Mouse (Mus musculus): ENCODE data around the gene Cers5. TPM values are rescaled to one million over a fixed set of nuclear protein-coding genes. Genes with fewer than 3 reads are reported as not detected.
"Not testable (repeated sequence)": the region's sequence is repeated elsewhere in the genome, so short reads cannot be mapped to it uniquely, and the experiment has no call there.

The Cers5 gene
- polyA plus RNA-seq (2012; rRNA removed): 35.4 and 43.3 TPM in 2 replicates

DNA sequence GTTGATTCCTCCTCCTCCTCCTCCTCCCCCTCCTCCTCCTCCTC is at the start of gene Cers5:
TSS of gene Cers5 (minus strand) at position 5 of the 44 bp plus-strand sequence.
- DNase-seq (ENCODE audit: low spot score): not testable (repeated sequence)

DNA sequence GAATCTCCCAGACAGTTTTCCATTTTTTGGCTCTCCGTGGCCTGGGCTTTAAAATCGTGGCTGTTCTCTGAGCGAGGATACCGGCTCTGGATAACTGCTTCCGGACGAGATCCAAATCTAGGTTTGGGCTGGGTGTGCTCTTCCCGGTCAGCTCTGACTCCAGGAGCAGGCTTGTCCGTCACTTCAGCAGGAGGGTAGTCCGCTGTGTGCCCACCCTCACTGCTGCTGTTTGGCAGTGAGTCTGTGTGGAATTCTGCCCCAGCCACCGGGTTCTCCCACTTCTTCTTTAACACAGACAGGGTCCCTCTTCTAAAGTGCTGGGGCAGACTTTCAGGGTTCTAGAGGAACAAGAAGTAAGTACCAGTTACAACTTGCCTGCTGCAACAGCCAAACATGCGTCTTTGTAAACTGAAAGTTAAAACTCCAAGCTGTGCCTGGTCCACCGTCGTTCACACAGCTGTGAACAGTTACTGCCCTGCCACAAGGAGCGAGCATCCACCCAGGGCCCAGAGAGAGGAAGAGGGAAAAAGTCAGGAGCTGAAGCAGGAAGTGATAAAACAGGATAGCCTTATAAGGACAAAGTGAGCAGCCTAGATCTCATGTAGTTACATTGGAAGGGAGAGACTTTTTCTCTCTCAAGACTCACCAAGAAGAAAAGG is 47.1 kb upstream of the Cers5 start:
- DNase-seq (ENCODE audit: low spot score): peak; percentile 58

DNA sequence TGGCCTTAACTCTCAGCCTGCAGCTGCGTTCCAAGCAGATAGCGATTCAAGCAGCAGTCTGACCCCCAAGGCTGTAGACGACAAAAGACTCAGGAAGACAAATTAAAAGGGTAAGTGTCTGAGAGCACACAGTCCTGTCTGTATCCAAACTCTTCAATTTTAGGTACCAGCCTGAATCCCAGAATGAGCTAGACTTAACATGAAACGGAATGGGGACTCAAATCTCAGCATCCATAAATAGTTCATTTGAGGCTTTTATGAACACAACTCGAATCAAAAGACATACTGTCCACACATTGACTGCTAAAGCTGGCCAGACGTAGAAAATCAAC is 46.4 kb upstream of the Cers5 start:
- no peak for DNase-seq (ENCODE audit: low spot score)

- DNase-seq (ENCODE audit: low spot score): no peak
Observed at GRCm38 (mm10) chr15:99818321-99819108, 45.8 kb upstream of the Cers5 start.

- DNase-seq (ENCODE audit: low spot score): no peak
Observed at GRCm38 (mm10) chr15:99817343-99818235, 44.9 kb upstream of the Cers5 start.

DNA sequence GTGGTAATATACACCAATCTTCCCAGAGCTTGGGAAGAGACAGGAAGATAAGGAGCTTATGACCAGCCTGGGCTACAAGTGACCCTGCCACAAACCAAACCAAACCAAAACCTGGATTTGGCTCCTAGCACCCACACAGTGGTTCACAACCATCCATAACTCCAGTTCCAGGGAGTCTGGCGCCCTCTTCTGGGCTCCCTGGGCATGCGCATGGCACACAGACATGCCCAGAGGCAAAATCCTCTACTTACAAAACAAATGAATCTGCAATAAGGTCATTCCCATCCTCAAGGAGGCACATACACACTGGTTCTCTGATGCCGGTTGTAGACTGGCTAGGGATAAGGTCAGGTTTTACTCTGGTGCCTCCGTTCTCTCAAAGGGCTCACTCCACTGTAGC is 43.3 kb upstream of the Cers5 start:
- no peak for DNase-seq (ENCODE audit: low spot score)

DNA sequence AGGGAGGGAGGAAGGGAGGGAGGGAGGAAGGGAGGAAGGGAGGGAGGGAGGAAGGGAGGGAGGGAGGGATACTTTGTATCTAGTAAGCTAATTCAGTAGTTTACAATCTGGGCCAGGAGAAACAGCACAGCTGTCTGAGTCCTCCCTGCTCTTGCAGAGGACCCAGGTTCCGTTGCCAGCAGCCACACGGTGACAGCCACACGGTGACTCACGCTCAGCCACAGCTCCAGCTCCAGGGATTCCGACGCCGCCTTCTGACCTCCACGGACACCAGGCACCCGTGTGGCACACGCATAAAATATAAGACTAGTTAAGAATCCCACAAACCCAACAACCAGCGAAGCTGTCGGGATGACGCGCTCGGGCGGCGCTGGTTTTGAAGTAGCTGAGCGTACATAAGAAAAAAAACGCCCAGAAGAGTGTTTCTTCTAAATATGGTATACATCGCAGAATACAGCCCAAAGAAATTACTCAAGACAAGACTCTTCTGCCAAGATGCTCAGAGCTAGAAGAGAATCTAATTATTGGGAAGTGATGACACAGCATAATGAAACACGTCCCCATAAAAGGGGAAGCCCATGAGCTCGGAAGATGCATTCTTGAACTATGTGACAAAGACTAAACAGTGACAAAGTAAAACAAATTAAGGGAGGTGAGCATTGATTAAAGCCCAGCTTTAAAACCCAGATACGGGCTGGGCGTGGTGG is 42.0 kb upstream of the Cers5 start:
- DNase-seq (ENCODE audit: low spot score): no peak

DNA sequence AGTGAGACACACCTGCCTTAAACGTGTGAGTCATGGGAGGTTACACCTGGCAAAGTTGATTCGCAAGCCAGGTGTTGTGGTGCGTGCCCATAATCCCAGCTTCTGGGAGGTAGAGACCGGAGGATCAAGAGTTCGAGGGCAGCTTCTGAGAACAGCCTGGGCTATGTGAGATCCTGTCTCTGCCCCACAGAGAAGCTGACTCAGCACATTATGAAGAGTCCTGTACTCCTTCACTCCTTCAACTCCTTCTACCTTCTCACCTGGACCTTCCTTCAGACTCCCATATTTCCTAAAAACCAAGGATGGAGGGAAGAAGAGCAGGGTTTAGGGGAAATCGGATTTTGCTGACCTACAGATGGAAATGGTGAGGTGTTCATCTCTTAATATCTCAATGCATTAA is 41.0 kb upstream of the Cers5 start:
- no peak for DNase-seq (ENCODE audit: low spot score)

DNA sequence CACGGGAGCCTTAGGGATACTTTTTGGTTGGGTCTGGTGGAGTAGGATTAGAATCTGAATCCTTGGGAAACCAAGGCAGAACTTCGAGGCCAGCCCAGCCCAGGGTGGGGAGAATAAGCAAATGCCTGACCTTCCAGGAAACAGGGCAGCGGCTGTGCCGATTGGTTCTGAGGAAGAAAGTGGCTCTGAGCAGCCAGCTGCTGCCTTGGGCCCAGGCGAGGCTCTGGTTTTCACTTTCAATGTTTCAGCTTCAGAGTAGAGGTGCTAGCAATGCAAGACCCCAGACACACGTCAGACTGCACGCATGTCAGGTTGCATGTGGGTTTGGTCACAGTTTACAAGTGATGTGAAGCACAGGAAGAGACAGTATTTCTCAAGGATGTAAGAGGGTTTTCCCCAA is 39.4 kb upstream of the Cers5 start:
- no peak for DNase-seq (ENCODE audit: low spot score)

DNA sequence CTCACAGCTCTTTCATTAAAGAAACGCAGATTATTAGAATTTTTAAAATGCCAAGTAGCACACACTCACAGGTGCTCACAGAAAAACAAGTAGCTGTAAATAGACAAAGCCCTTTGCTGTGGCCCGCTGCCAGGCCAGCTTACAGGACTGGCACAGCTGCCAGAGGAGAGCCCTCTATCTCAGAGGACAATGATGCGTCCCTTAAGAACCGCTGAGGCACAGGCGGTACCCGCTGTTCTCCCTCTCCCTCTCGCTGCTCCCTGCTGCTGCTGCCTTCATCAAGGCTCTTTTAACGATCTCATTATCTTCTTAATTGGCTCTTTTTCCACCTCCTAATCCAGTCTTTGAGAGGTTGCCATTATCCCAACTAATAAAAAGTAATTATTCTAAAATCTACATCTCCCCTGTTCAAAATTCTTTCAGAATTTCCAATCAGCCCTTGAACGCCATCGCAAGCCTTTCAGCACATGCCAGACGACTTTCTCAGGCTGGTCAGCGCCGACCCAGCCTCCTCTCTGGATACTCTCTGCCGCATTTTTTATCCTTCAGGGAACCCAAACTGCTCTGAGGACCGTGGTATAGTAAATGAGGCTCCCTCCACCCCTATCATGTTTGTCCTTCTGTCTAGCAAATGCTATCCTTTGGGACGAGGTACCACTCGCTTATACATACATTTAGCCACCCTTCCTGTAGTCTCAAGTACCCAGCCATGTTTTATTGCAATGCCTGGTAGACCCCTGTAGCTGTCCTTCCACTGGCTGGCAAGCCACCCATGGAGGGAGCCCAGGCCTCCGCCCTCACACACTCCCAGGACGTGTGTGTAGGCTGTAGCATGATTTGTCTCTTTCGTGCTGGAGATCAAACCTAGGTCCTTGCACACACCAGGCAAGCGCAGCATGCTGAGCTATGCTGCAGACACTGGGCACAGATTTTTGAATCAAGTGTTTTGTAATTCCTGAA is 35.4 kb upstream of the Cers5 start:
- no peak for DNase-seq (ENCODE audit: low spot score)

- DNase-seq (ENCODE audit: low spot score): no peak
Observed at GRCm38 (mm10) chr15:99806171-99806570, 33.5 kb upstream of the Cers5 start.

- no peak for DNase-seq (ENCODE audit: low spot score)
Observed at GRCm38 (mm10) chr15:99805673-99806072, 33.0 kb upstream of the Cers5 start.

DNA sequence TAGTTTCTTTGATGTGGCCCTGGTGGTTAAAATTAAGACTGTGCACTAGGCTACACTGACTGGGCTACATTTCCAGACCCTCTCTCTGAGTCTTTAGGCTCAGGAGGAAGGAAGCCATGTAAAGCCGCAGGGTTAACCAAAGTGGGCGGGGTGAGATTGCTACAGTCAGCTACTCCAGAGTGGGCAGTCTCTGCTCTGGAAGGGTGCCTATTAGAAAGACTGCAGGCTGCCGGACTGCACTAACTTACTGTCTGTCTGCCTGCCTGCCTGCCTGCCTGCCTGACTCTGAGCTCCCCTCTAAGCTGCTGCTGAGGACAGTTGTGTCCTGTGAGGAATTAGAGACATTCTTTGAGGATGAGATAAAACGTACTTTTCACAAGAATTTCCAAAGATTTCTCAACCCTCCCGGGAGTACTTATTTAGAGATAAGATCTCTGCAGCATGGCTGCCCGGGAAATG is 30.5 kb upstream of the Cers5 start:
- no peak for DNase-seq (ENCODE audit: low spot score)

- DNase-seq (ENCODE audit: low spot score): no peak
Observed at GRCm38 (mm10) chr15:99801885-99802572, 29.3 kb upstream of the Cers5 start.

- DNase-seq (ENCODE audit: low spot score): no peak
Observed at GRCm38 (mm10) chr15:99799706-99800105, 27.0 kb upstream of the Cers5 start.

DNA sequence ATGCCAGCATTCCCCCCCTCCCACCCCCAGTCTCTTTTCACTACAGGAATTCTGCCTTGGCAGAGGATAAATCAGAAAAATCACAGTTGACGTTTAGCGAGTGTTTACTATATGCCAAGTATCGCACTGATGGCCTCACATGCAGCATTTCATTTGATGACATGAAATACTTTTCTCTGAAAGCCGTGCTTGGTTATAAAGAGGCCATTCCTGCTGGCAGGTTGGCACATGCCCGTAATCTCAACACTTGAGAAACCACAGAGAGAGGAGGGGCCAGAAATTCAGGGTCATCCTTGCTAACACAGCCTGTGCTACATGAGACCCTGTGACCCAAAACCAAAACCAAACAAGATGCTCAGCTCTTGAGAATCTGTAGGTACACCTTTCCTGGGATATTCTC is 25.2 kb upstream of the Cers5 start:
- no peak for DNase-seq (ENCODE audit: low spot score)

DNA sequence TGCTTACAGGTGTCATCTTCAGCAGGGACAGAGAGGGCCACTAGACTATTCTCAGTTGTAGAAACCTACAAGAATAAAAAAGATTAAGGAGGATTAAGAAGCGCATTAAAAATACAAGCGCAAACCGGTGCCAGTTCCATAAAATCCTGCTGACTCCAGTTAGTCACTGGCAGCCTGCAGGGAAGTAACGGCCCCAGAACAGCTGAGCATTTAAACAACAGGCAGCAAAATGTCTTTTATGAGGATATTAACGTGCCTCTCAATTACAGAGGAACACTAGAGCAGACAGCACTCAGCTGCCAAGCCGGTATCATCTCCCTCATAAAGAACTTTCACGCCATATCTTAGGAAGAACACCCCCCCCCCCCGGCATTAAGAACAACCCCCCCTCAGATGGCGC is 24.1 kb upstream of the Cers5 start:
- DNase-seq (ENCODE audit: low spot score): no peak

DNA sequence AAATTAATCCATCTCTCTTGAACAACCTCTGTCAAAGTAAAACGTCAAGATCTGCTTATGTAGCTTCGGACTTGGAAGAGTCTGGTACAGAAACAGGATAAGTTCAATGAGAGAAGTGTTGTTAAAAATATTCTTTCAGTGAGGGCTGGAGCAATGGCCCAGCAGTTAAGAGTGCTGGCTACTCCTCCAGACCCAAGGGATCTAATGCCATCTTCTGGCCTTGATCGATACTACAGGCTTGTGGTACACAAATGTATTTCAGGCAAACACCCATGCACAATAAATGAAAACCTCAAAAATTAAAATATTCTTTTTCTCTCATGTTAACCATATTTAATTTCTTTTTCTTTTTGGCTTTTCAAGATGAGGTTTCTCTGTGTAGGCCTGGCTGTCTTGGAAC is 23.4 kb upstream of the Cers5 start:
- DNase-seq (ENCODE audit: low spot score): no peak

- DNase-seq (ENCODE audit: low spot score): no peak
Observed at GRCm38 (mm10) chr15:99792221-99792815, 19.6 kb upstream of the Cers5 start.

DNA sequence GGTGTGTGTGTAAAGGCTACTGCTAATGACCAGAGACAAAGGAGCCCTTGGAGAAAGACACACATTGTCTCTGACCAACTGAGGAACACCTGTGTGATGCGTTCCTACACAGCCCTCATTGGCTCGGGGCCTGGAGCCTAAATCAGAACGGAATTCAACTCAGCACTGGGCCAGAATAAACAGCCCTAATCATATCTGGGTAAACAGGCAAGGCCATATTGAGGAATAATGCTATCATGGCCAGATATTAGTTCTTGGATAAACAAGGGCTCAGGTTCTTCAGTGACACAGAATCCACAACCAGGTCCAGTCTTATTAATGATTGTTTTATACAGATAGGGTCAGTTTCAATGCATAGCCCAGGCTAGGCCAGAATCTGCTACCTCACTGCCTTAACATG is 18.3 kb upstream of the Cers5 start:
- no peak for DNase-seq (ENCODE audit: low spot score)

Measured in urinary bladder, adult 2 months (tissue).